Mouse (Mus musculus) spleen, embryonic (tissue): ENCODE measurements at regions not wholly inside any gene's neighbourhood (a gene's known extent, or its start where the extent isn't known, plus 50 kb on each side); places are given as distances from the start of the nearest gene placed in this dataset.

Source experiments
- CTCF ChIA-PET: fragments of 350-600 bp; sonication (Branson Sonifier 250); formaldehyde crosslinking; loops from one replicate; lab custom pipeline; 2022; lab: Charles Lee

- CTCF ChIA-PET: no interaction called here
Measured at GRCm38 (mm10) chr8:42144685-42145084, 727.8 kb upstream of the Frg1 start.

- CTCF ChIA-PET: no interaction called here
Measured at GRCm38 (mm10) chr8:42144220-42144619, 727.3 kb upstream of the Frg1 start.

GRCm38 (mm10) chr8:42107582-42107981 is 690.7 kb upstream of the Frg1 start:
- CTCF ChIA-PET: interaction anchor here (0.6 kb wide), 1 partner anchor 20 kb away, joined by 4 read pairs; no protein-coding TSS in a partner anchor

GRCm38 (mm10) chr8:42069314-42069713 is 652.4 kb upstream of the Frg1 start:
- CTCF ChIA-PET: no interaction called here

GRCm38 (mm10) chr8:42043526-42043925 is 626.7 kb upstream of the Frg1 start:
- CTCF ChIA-PET: no interaction called here

GRCm38 (mm10) chr8:42039245-42039644 is 622.4 kb upstream of the Frg1 start:
- CTCF ChIA-PET: no interaction called here

- CTCF ChIA-PET: no interaction called here
Measured at GRCm38 (mm10) chr8:42026934-42027333, 610.1 kb upstream of the Frg1 start.

GRCm38 (mm10) chr8:42017786-42018185 is 600.9 kb upstream of the Frg1 start:
- CTCF ChIA-PET: no interaction called here

GRCm38 (mm10) chr8:42003170-42003569 is 586.3 kb upstream of the Frg1 start:
- CTCF ChIA-PET: no interaction called here

- CTCF ChIA-PET: no interaction called here
Measured at GRCm38 (mm10) chr8:41989040-41989501, 572.2 kb upstream of the Frg1 start.

- CTCF ChIA-PET: no interaction called here
Measured at GRCm38 (mm10) chr8:41988216-41988615, 571.3 kb upstream of the Frg1 start.

- CTCF ChIA-PET: no interaction called here
Measured at GRCm38 (mm10) chr8:41987417-41987816, 570.5 kb upstream of the Frg1 start.

GRCm38 (mm10) chr8:41972416-41972815 is 555.5 kb upstream of the Frg1 start:
- CTCF ChIA-PET: no interaction called here

- CTCF ChIA-PET: no interaction called here
Measured at GRCm38 (mm10) chr8:41970536-41970935, 553.7 kb upstream of the Frg1 start.

GRCm38 (mm10) chr8:41969408-41969807 is 552.5 kb upstream of the Frg1 start:
- CTCF ChIA-PET: no interaction called here

GRCm38 (mm10) chr8:41964088-41964487 is 547.2 kb upstream of the Frg1 start:
- CTCF ChIA-PET: no interaction called here

- CTCF ChIA-PET: no interaction called here
Measured at GRCm38 (mm10) chr8:41956878-41957277, 540.0 kb upstream of the Frg1 start.

- CTCF ChIA-PET: no interaction called here
Measured at GRCm38 (mm10) chr8:41950736-41951135, 533.9 kb upstream of the Frg1 start.

- CTCF ChIA-PET: no interaction called here
Measured at GRCm38 (mm10) chr8:41939298-41939697, 522.4 kb upstream of the Frg1 start.

- CTCF ChIA-PET: no interaction called here
Measured at GRCm38 (mm10) chr8:41921106-41921505, 504.2 kb upstream of the Frg1 start.

- CTCF ChIA-PET: no interaction called here
Measured at GRCm38 (mm10) chr8:41920536-41920935, 503.7 kb upstream of the Frg1 start.

- CTCF ChIA-PET: no interaction called here
Measured at GRCm38 (mm10) chr8:41878029-41878748, 461.3 kb upstream of the Frg1 start.

GRCm38 (mm10) chr8:41869681-41870356 is 452.9 kb upstream of the Frg1 start:
- CTCF ChIA-PET: no interaction called here
